Mouse (Mus musculus): ENCODE measurements around the gene Rbm6. TPM values are rescaled to one million over a fixed set of nuclear protein-coding genes. Genes with fewer than 3 reads are reported as not detected.
A peak's percentile ranks its signal among the peaks of the same experiment; 100 is the strongest.

The Rbm6 gene
- polyA plus RNA-seq, 1 experiment from 2014 or later: 71.2 TPM

DNA sequence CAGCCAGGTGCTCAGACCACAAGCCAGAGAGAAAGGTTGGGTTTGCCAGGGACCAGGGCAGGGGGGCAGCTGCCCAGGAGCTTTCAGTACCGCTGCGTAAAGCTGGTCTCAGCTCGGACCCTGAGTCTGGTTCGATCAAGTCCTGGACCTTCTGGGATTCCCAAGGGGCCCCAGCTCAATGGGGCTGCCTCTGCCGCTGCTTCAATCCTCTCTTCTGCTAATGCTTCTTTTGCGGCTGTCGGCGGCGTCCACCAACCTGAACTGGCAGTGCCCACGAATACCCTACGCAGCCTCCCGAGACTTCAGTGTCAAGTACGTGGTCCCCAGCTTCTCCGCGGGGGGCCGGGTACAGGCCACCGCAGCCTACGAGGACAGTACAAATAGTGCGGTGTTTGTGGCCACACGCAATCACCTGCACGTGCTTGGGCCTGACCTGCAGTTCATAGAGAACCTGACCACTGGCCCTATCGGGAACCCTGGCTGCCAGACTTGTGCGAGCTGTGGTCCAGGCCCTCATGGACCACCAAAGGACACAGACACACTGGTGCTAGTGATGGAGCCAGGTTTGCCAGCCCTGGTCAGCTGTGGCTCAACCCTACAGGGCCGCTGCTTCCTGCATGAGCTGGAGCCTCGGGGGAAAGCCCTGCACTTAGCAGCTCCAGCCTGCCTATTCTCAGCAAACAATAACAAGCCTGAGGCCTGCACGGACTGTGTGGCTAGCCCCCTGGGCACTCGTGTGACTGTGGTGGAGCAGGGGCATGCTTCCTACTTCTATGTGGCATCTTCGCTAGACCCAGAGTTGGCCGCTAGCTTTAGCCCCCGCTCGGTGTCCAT lies 34.1 kb upstream of the Rbm6 start:
- H3K9me3 ChIP-seq (replicated peaks; ENCODE audit: control insufficient read depth, low read length): no peaks in the 10 kb centered on the region
- 41% methylated on average over 31 of the region's 31 CpGs for WGBS
- peaks cover 37% of the 10 kb centered on the region for H3K4me1 ChIP-seq (ENCODE audit: control insufficient read depth, insufficient read depth, low read length)
- no peak for ATAC-seq (ENCODE audit: insufficient read depth, low FRiP score)
- peak overlapping the region; percentile 76 for H3K4me2 ChIP-seq (ENCODE audit: low read depth, low read length)
- peak overlapping the region; percentile 82 for H3K9ac ChIP-seq (ENCODE audit: low read length)
- H3K27ac ChIP-seq (ENCODE audit: low read length): peak overlapping the region; percentile 95
- H3K36me3 ChIP-seq (ENCODE audit: control insufficient read depth, insufficient read depth, low read length): no peaks in the 10 kb centered on the region
- peak overlapping the region; percentile 60 for H3K4me3 ChIP-seq (replicated peaks; ENCODE audit: low read length)
- H3K27me3 ChIP-seq (ENCODE audit: control insufficient read depth, insufficient read depth, low read length): no peaks in the 10 kb centered on the region

DNA sequence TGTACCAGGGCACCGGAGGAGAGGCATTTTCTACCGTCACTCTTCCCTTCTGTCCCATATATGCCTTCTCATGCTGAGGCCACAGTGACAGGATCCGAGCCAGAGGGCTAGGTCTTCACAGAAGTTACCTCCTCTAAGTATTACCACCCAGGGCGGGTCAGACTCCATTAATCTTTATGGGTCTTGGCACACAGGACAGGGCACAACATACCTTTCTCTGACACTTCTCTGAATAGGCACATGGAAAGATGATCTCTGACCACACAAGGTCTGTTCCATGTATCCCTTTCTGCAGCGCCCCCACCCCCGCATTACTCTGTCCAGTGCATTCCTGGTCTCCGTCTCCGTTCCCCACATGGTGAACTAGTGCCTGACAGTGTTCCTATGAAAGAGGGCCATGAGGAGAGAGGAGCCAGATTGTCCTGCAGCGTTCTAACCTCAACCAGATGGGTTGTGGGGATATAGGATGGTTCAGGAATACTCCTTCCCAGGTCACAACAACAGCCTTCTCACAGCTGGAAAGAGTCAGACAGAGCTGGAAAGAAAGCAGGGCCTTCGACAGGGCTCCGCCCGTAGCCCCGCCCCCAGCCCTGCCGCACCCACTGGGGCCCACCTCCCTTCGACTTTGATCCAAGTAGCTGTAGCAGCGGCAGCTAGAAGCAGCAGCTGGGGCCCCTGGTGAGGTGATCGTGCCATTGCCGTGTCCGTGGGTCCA lies 33.4 kb upstream of the Rbm6 start, which contains the start of gene Mst1r:
Mst1r (plus strand) TSS at position 622 of the 715 bp plus-strand sequence.
- no peaks in the 10 kb centered on the region for H3K36me3 ChIP-seq (ENCODE audit: control insufficient read depth, insufficient read depth, low read length)
- WGBS: 14% methylated on average over 19 of the region's 19 CpGs

DNA sequence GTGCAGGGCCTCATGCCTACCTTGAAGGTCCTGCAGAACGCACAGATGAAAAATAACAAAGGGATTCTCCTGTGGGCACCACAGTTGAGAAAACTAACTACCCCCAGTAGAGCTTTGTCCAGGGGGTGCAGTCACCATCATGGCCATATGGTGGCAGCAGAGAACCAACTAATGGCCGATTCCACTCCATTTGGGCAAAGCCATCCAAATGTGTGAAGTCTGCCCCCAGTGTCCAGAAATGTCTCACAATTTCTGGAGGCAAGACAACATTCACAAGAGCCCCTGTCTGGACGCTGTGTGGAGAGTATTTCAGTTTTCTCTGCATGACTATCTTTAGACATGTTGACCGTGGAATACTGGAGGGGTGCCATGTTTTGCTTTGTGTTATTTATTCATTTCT lies 31.7 kb upstream of the Rbm6 start:
- H3K4me1 ChIP-seq (ENCODE audit: control insufficient read depth, insufficient read depth, low read length): peaks cover 21% of the 10 kb centered on the region
- H3K9me3 ChIP-seq (replicated peaks; ENCODE audit: control insufficient read depth, low read length): no peaks in the 10 kb centered on the region
- no peaks in the 10 kb centered on the region for H3K27me3 ChIP-seq (ENCODE audit: control insufficient read depth, insufficient read depth, low read length)
- no peak; the same call in 1 of the 2 replicates for ATAC-seq (ENCODE audit: insufficient read depth, low FRiP score)
- WGBS: 4% methylated on average over 4 of the region's 4 CpGs
- H3K4me2 ChIP-seq (ENCODE audit: low read depth, low read length): no peak overlapping the region
- no peak overlapping the region for H3K9ac ChIP-seq (ENCODE audit: low read length)
- H3K4me3 ChIP-seq (replicated peaks; ENCODE audit: low read length): no peak overlapping the region
- no peaks in the 10 kb centered on the region for H3K36me3 ChIP-seq (ENCODE audit: control insufficient read depth, insufficient read depth, low read length)
- peak overlapping the region; percentile 63; the same call in 1 of the 2 replicates for H3K27ac ChIP-seq (ENCODE audit: low read length)

More for the DNA sequence above, 33.4 kb upstream of the Rbm6 start, which contains the start of gene Mst1r:
- peak within 1 kb of the TSS; percentile 95 for H3K27ac ChIP-seq (ENCODE audit: low read length)
- H3K4me3 ChIP-seq (replicated peaks; ENCODE audit: low read length): peak within 1 kb of the TSS; percentile 60
- H3K27me3 ChIP-seq (ENCODE audit: control insufficient read depth, insufficient read depth, low read length): no peaks in the 10 kb centered on the region
- peak within 1 kb of the TSS; percentile 76 for H3K4me2 ChIP-seq (ENCODE audit: low read depth, low read length)
- ATAC-seq (ENCODE audit: insufficient read depth, low FRiP score): peak; percentile 82
- H3K9ac ChIP-seq (ENCODE audit: low read length): peak within 1 kb of the TSS; percentile 82
- peaks cover 35% of the 10 kb centered on the region for H3K4me1 ChIP-seq (ENCODE audit: control insufficient read depth, insufficient read depth, low read length)
- no peaks in the 10 kb centered on the region for H3K9me3 ChIP-seq (replicated peaks; ENCODE audit: control insufficient read depth, low read length)

DNA sequence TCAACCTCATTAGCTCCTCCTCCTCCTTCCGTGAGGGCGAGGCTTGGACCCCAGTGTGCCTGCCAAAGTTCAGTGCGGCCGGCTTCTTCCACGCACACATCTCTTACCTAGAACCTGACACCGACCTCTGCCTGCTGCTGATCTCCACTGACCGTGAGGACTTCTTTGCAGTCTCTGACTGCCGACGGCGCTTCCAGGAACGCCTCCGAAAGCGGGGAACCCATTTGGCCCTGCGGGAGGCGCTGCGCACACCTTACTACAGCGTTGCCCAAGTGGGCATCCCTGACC lies 28.5 kb upstream of the Rbm6 start:
- no peaks in the 10 kb centered on the region for H3K9me3 ChIP-seq (replicated peaks; ENCODE audit: control insufficient read depth, low read length)
- ATAC-seq (ENCODE audit: insufficient read depth, low FRiP score): no peak
- 25% methylated on average over 17 of the region's 17 CpGs for WGBS
- H3K4me3 ChIP-seq (replicated peaks; ENCODE audit: low read length): no peak overlapping the region
- H3K27me3 ChIP-seq (ENCODE audit: control insufficient read depth, insufficient read depth, low read length): no peaks in the 10 kb centered on the region
- no peaks in the 10 kb centered on the region for H3K36me3 ChIP-seq (ENCODE audit: control insufficient read depth, insufficient read depth, low read length)
- peak overlapping the region; percentile 48; the same call in 1 of the 2 replicates for H3K4me2 ChIP-seq (ENCODE audit: low read depth, low read length)
- peaks cover 13% of the 10 kb centered on the region for H3K4me1 ChIP-seq (ENCODE audit: control insufficient read depth, insufficient read depth, low read length)
- no peak overlapping the region; the same call in 1 of the 2 replicates for H3K9ac ChIP-seq (ENCODE audit: low read length)
- H3K27ac ChIP-seq (ENCODE audit: low read length): no peak overlapping the region

DNA sequence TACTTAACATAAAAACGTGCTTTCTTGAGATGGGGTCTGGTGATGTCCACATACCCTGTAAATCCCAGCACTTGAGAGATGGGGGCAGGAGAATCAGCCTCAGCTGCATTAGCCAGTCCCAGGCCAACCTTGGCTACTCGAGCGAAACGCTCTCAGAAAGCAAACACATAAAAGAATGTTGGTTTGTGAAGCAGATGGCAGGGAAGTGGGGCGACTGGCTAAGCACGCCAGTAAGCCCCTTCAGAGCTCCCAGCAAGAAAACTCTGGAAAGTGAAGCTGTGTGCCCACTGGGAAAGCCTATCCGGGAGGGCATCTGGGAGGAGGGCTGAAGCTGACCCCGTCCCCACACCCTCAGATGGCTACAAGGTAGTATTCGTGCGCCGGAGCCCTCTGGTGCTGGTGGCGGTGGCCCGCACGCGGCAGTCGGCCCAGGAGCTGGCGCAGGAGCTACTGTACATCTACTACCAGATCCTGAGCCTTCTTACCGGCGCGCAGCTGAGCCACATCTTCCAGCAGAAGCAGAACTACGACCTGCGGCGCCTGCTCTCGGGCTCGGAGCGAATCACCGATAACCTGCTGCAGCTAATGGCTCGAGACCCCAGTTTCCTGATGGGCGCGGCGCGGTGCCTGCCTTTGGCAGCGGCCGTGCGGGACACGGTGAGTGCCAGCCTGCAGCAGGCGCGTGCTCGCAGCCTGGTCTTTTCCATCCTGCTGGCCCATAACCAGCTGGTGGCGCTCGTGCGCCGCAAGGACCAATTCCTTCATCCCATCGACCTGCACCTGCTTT lies 28.0 kb upstream of the Rbm6 start:
- ATAC-seq (ENCODE audit: insufficient read depth, low FRiP score): peak; percentile 48; the same call in 1 of the 2 replicates
- H3K36me3 ChIP-seq (ENCODE audit: control insufficient read depth, insufficient read depth, low read length): no peaks in the 10 kb centered on the region
- H3K27ac ChIP-seq (ENCODE audit: low read length): no peak overlapping the region
- H3K27me3 ChIP-seq (ENCODE audit: control insufficient read depth, insufficient read depth, low read length): no peaks in the 10 kb centered on the region
- H3K9me3 ChIP-seq (replicated peaks; ENCODE audit: control insufficient read depth, low read length): no peaks in the 10 kb centered on the region
- H3K4me3 ChIP-seq (replicated peaks; ENCODE audit: low read length): peak overlapping the region; percentile 22
- H3K4me1 ChIP-seq (ENCODE audit: control insufficient read depth, insufficient read depth, low read length): peaks cover 8% of the 10 kb centered on the region
- 17% methylated on average over 44 of the region's 44 CpGs for WGBS
- peak overlapping the region; percentile 56 for H3K9ac ChIP-seq (ENCODE audit: low read length)
- peak overlapping the region; percentile 48 for H3K4me2 ChIP-seq (ENCODE audit: low read depth, low read length)

DNA sequence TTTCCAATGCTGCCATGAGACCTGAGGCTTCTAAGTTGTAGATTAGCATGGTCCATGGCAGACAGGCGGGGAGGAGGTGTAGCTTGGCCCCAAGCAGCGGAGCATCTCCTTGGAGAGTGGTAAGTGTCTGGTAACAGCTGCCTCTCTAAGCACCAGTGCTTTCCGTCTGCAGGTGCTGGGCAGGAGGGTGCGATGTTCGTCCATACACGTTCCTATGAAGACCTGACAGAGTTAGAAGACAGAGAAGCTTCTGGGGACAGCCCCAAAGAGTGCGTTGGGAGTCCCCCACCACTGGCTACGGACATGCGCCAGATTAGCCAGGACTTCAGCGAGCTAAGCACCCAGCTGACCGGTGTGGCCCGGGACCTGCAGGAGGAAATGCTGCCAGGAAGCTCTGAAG lies 26.8 kb upstream of the Rbm6 start:
- Histone ChIP-seq H3K4me2 (ENCODE audit: low read depth, low read length) (no peak overlapping the region), H3K27ac (ENCODE audit: low read length) (no peak overlapping the region), H3K9me3 (replicated peaks; ENCODE audit: control insufficient read depth, low read length) (no peaks in the 10 kb centered on the region), H3K9ac (ENCODE audit: low read length) (no peak overlapping the region), H3K4me3 (replicated peaks; ENCODE audit: low read length) (no peak overlapping the region), H3K4me1 (ENCODE audit: control insufficient read depth, insufficient read depth, low read length) (no peaks in the 10 kb centered on the region), H3K36me3 (ENCODE audit: control insufficient read depth, insufficient read depth, low read length) (no peaks in the 10 kb centered on the region), H3K27me3 (ENCODE audit: control insufficient read depth, insufficient read depth, low read length) (no peaks in the 10 kb centered on the region)
- WGBS: 81% methylated on average over 12 of the region's 12 CpGs
- no peak for ATAC-seq (ENCODE audit: insufficient read depth, low FRiP score)

DNA sequence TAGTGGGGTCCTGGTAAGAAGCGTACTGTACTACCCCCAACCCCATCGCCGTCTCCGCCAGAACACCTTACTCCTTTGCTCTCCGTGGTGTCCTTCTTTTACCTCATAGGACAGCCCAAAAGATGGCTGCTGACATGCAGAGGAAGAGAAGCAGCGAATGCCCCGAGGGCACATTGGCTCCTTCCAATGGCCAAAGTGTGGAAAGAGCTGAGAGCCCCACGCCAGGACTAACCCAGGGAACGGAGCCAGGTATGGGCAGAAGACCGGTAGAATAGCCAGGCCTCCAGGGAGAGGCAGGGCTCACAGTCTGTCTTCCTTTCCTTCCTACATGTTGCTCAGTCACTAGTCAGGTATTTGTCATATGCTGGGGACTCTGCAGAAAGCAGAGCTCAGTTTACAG lies 25.5 kb upstream of the Rbm6 start:
- ATAC-seq (ENCODE audit: insufficient read depth, low FRiP score): no peak

DNA sequence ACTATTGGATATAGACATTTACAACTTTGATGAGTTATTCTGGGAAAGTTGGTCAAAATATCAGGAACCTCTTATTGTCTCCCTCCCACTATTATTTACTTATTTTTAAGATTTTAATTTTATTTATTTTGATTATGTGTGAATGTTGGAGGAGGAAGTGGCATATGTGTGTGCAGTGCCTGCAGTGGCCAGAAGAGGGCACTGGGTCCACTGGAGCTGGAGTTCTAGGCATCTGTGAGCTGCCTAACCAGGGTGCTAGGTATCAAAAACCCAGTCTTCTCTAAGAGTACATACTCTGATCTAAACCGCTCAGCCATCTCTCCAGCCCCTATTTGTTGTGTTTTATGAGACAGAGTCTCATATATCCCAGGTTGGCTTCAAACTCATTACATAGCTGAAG lies 18.0 kb upstream of the Rbm6 start:
- WGBS: 93% methylated on average over 1 of the region's 1 CpGs
- H3K27me3 ChIP-seq (ENCODE audit: control insufficient read depth, insufficient read depth, low read length): no peaks in the 10 kb centered on the region
- no peaks in the 10 kb centered on the region for H3K36me3 ChIP-seq (ENCODE audit: control insufficient read depth, insufficient read depth, low read length)
- ATAC-seq (ENCODE audit: insufficient read depth, low FRiP score): no peak
- H3K4me1 ChIP-seq (ENCODE audit: control insufficient read depth, insufficient read depth, low read length): peaks cover 11% of the 10 kb centered on the region
- no peak overlapping the region for H3K9ac ChIP-seq (ENCODE audit: low read length)
- no peaks in the 10 kb centered on the region for H3K9me3 ChIP-seq (replicated peaks; ENCODE audit: control insufficient read depth, low read length)
- H3K4me3 ChIP-seq (replicated peaks; ENCODE audit: low read length): no peak overlapping the region
- no peak overlapping the region for H3K27ac ChIP-seq (ENCODE audit: low read length)
- no peak overlapping the region; the same call in 1 of the 2 replicates for H3K4me2 ChIP-seq (ENCODE audit: low read depth, low read length)

More for the DNA sequence above, 25.5 kb upstream of the Rbm6 start:
- H3K27me3 ChIP-seq (ENCODE audit: control insufficient read depth, insufficient read depth, low read length): no peaks in the 10 kb centered on the region
- no peaks in the 10 kb centered on the region for H3K36me3 ChIP-seq (ENCODE audit: control insufficient read depth, insufficient read depth, low read length)
- no peak overlapping the region for H3K4me3 ChIP-seq (replicated peaks; ENCODE audit: low read length)
- no peak overlapping the region for H3K27ac ChIP-seq (ENCODE audit: low read length)
- H3K9me3 ChIP-seq (replicated peaks; ENCODE audit: control insufficient read depth, low read length): no peaks in the 10 kb centered on the region
- 84% methylated on average over 10 of the region's 10 CpGs for WGBS
- H3K4me2 ChIP-seq (ENCODE audit: low read depth, low read length): no peak overlapping the region
- no peak overlapping the region for H3K9ac ChIP-seq (ENCODE audit: low read length)
- H3K4me1 ChIP-seq (ENCODE audit: control insufficient read depth, insufficient read depth, low read length): no peaks in the 10 kb centered on the region

Measured in stomach, embryonic 16.5 days (tissue).